Mouse (Mus musculus) forebrain, embryonic 14.5 days (tissue): ENCODE measurements around the gene Swap70. TPM values are rescaled to one million over a fixed set of nuclear protein-coding genes. Genes with fewer than 3 reads are reported as not detected.

Experiments used
- ATAC-seq: fragments of 200-750 bp; cut with Nextera tagmentation; 2 replicates; pipeline ENCODE4 v1.8.0; 2017; ENCODE audit warnings: mild to moderate bottlenecking, moderate library complexity
- DNase-seq: peaks from one replicate; pipeline ENCODE4 v3.0.0-alpha.2; 2015; ENCODE audit warnings: low spot score
- H3K27ac ChIP-seq: fragments of 300-500 bp; sonication (generic); 2 replicates; pipeline ENCODE4 v1.5.1; 2014; ENCODE audit warnings: low read depth, mild to moderate bottlenecking, control low read depth, low read length, moderate library complexity
- H3K27me3 ChIP-seq: fragments of 300-500 bp; sonication (generic); replicated peaks from 2 replicates; pipeline ENCODE4 v1.6.1; 2014; ENCODE audit warnings: low read length, control low read depth, mixed read lengths; ENCODE audit not compliant: control insufficient read depth, insufficient read depth
- H3K36me3 ChIP-seq: fragments of 300-500 bp; sonication (generic); 2 replicates; pipeline ENCODE4 v1.6.1; 2014; ENCODE audit warnings: low read length, control low read depth; ENCODE audit not compliant: control insufficient read depth, insufficient read depth
- H3K4me1 ChIP-seq: fragments of 300-500 bp; sonication (generic); 2 replicates; pipeline ENCODE4 v1.6.1; 2014; ENCODE audit warnings: antibody characterized with exemption, low read length, control low read depth; ENCODE audit not compliant: control insufficient read depth, insufficient read depth
- H3K4me2 ChIP-seq: fragments of 300-500 bp; sonication (generic); 2 replicates; pipeline ENCODE4 v1.6.1; 2014; ENCODE audit warnings: mild to moderate bottlenecking, control low read depth, low read length
- H3K4me3 ChIP-seq: fragments of 300-500 bp; sonication (generic); 2 replicates; pipeline ENCODE4 v1.5.1; 2014; ENCODE audit warnings: low read depth, low read length, control low read depth
- H3K9ac ChIP-seq: fragments of 300-500 bp; sonication (generic); 2 replicates; pipeline ENCODE4 v1.6.1; 2014; ENCODE audit warnings: mild to moderate bottlenecking, low read length, control low read depth, moderate library complexity
- H3K9me3 ChIP-seq: fragments of 300-500 bp; sonication (generic); replicated peaks from 2 replicates; pipeline ENCODE4 v1.6.1; 2016; ENCODE audit warnings: low read length, control low read depth, mixed read lengths; ENCODE audit not compliant: control insufficient read depth
- WGBS: fragments of 180-500 bp; shearing (Covaris S2); extraction: QIAGEN DNeasy Blood & Tissue Kit; methylation state at CpG from one replicate; pipeline ENCODE4 v1.1.7; 2014; 5-methylcytosine and 5-hydroxymethylcytosine counted together
- polyA plus RNA-seq: library from polyadenylated mRNA; unstranded; fragments of >200 nt; fragmentation: Nextera tagmentation; extraction: Ambion mirVana; gene quantifications from 2 replicates; pipeline ENCODE4 v1.2.1, GENCODE M21; 2014

The Swap70 gene
- polyA plus RNA-seq, 1 experiment from 2014 or later: 8.6 TPM

GRCm38 (mm10) chr7:110286198-110286732 lies 64.8 kb downstream of the Swap70 start:
- Histone ChIP-seq H3K4me2 (no peak overlapping the region), H3K9ac (no peak overlapping the region), H3K4me1 (no peaks in the 10 kb centered on the region), H3K27me3 (no peaks in the 10 kb centered on the region), H3K9me3 (no peaks in the 10 kb centered on the region), H3K27ac (no peak overlapping the region), H3K4me3 (no peak overlapping the region), H3K36me3 (no peaks in the 10 kb centered on the region; the same call in 1 of the 2 replicates)
- WGBS: 85% methylated on average over 8 of the region's 8 CpGs
- no peak for ATAC-seq
- DNase-seq: no peak

- no peak overlapping the region for H3K9ac ChIP-seq
Measured at GRCm38 (mm10) chr7:110286838-110287475, 65.4 kb downstream of the Swap70 start.

GRCm38 (mm10) chr7:110287476-110288071 lies 66.1 kb downstream of the Swap70 start:
- 75% methylated on average over 8 of the region's 8 CpGs for WGBS
- no peak for DNase-seq
- Histone ChIP-seq H3K4me1 (no peaks in the 10 kb centered on the region), H3K36me3 (no peaks in the 10 kb centered on the region), H3K27ac (no peak overlapping the region), H3K4me2 (no peak overlapping the region), H3K9me3 (no peaks in the 10 kb centered on the region), H3K27me3 (no peaks in the 10 kb centered on the region), H3K4me3 (no peak overlapping the region), H3K9ac (no peak overlapping the region)
- ATAC-seq: no peak

More at GRCm38 (mm10) chr7:110286838-110287475, 65.4 kb downstream of the Swap70 start:
- Histone ChIP-seq H3K4me3 (no peak overlapping the region), H3K36me3 (no peaks in the 10 kb centered on the region), H3K9me3 (no peaks in the 10 kb centered on the region), H3K4me1 (no peaks in the 10 kb centered on the region), H3K27ac (no peak overlapping the region), H3K4me2 (no peak overlapping the region), H3K27me3 (no peaks in the 10 kb centered on the region)
- DNase-seq (peak; percentile 81), ATAC-seq (peak; percentile 90)
- WGBS: 6% methylated on average over 12 of the region's 12 CpGs

- Histone ChIP-seq H3K9ac (no peak overlapping the region), H3K27me3 (no peaks in the 10 kb centered on the region), H3K4me3 (no peak overlapping the region), H3K27ac (no peak overlapping the region), H3K36me3 (no peaks in the 10 kb centered on the region), H3K4me1 (no peaks in the 10 kb centered on the region), H3K9me3 (no peaks in the 10 kb centered on the region), H3K4me2 (no peak overlapping the region)
- WGBS: 88% methylated on average over 4 of the region's 4 CpGs
- DNase-seq (no peak), ATAC-seq (no peak)
Measured at GRCm38 (mm10) chr7:110288191-110288604, 66.7 kb downstream of the Swap70 start.

GRCm38 (mm10) chr7:110288731-110289191 lies 67.2 kb downstream of the Swap70 start:
- H3K27me3 ChIP-seq: no peaks in the 10 kb centered on the region
- H3K4me1 ChIP-seq: no peaks in the 10 kb centered on the region
- H3K9me3 ChIP-seq: no peaks in the 10 kb centered on the region
- DNase-seq (no peak), ATAC-seq (no peak)
- H3K9ac ChIP-seq: no peak overlapping the region
- H3K27ac ChIP-seq: no peak overlapping the region
- H3K4me2 ChIP-seq: no peak overlapping the region
- no peaks in the 10 kb centered on the region for H3K36me3 ChIP-seq
- WGBS: 51% methylated on average over 6 of the region's 6 CpGs
- H3K4me3 ChIP-seq: no peak overlapping the region

GRCm38 (mm10) chr7:110289647-110290046 lies 68.1 kb downstream of the Swap70 start:
- DNase-seq: no peak
- H3K36me3 ChIP-seq: no peaks in the 10 kb centered on the region
- H3K9ac ChIP-seq: no peak overlapping the region
- no peak for ATAC-seq
- H3K4me2 ChIP-seq: no peak overlapping the region
- H3K27me3 ChIP-seq: no peaks in the 10 kb centered on the region
- H3K4me1 ChIP-seq: no peaks in the 10 kb centered on the region
- H3K4me3 ChIP-seq: no peak overlapping the region
- 78% methylated on average over 4 of the region's 4 CpGs for WGBS
- H3K27ac ChIP-seq: no peak overlapping the region
- H3K9me3 ChIP-seq: no peaks in the 10 kb centered on the region

- ATAC-seq (no peak), DNase-seq (no peak)
- H3K4me2 ChIP-seq: no peak overlapping the region
- H3K4me1 ChIP-seq: no peaks in the 10 kb centered on the region
- no peak overlapping the region for H3K27ac ChIP-seq
- no peaks in the 10 kb centered on the region for H3K9me3 ChIP-seq
- H3K9ac ChIP-seq: no peak overlapping the region
- WGBS: 42% methylated on average over 17 of the region's 17 CpGs
- H3K27me3 ChIP-seq: no peaks in the 10 kb centered on the region
- H3K36me3 ChIP-seq: no peaks in the 10 kb centered on the region
- H3K4me3 ChIP-seq: no peak overlapping the region
Measured at GRCm38 (mm10) chr7:110296889-110297603, 75.5 kb downstream of the Swap70 start.

- no peaks in the 10 kb centered on the region for H3K27me3 ChIP-seq
- no peak overlapping the region for H3K9ac ChIP-seq
- H3K4me1 ChIP-seq: no peaks in the 10 kb centered on the region
- H3K27ac ChIP-seq: no peak overlapping the region
- H3K9me3 ChIP-seq: no peaks in the 10 kb centered on the region
- no peak overlapping the region for H3K4me2 ChIP-seq
- H3K4me3 ChIP-seq: no peak overlapping the region
- WGBS: 63% methylated on average over 4 of the region's 4 CpGs
- DNase-seq (no peak), ATAC-seq (no peak)
- no peaks in the 10 kb centered on the region for H3K36me3 ChIP-seq
Measured at GRCm38 (mm10) chr7:110297611-110298010, 76.1 kb downstream of the Swap70 start.
